9 mouse cellular contexts compared by ENCODE assay signal in genomic region chr8:117282141-117282950, GRCm38 (mm10). TPM values are rescaled to one million over a fixed set of nuclear protein-coding genes. Genes with fewer than 3 reads are reported as not detected.
DNase-seq lines count a peak whose midpoint lies in the region; ATAC-seq and TF ChIP-seq lines count a peak whose summit lies in the region.
"Had no signal": no experiment of that assay in that cellular context is flagged by ENCODE, and none has a peak within 500 bp of the region (broad histone marks: within the 10 kb centered on the region; RNA-seq: fewer than 3 reads in every experiment).

No protein-coding gene starts in this region.

- no peak overlapping the region; the same call in 1 of the 2 replicates for H3K9ac ChIP-seq in intestine, embryonic 14.5 days (ENCODE audit: low read length)

- no peak for ATAC-seq in intestine, embryonic 14.5 days (replicated peaks; ENCODE audit: low FRiP score, low TSS enrichment, low read depth)
- no peak for ATAC-seq in erythroblast, adult 5-6 weeks (replicated peaks; ENCODE audit: low FRiP score, poor library complexity, severe bottlenecking)

- H3K36me3 ChIP-seq in intestine, embryonic 14.5 days (ENCODE audit: control insufficient read depth, insufficient read depth, low read length): 0 out of 2 replicates have a peak, but pooled peaks cover 4% of the 10 kb centered on the region

- TF ChIP-seq CTCF in bone marrow, adult 2 months (IDR thresholded peaks at IDR 0.05; ENCODE audit: control insufficient read depth, insufficient read depth, low read length): no peak

- H3K27ac ChIP-seq in bone marrow, adult 2 months (ENCODE audit: control insufficient read depth, insufficient read depth, low read depth, low read length, poor library complexity): peak overlapping the region; percentile 84
- H3K27ac ChIP-seq in intestine, embryonic 14.5 days (ENCODE audit: low read depth): peak overlapping the region; percentile 19; the same call in 1 of the 2 replicates

- no peaks in the 10 kb centered on the region for H3K9me3 ChIP-seq in intestine, embryonic 14.5 days (ENCODE audit: control insufficient read depth, low read length)
- H3K9me3 ChIP-seq: G1E had no signal

- peaks cover 19% of the 10 kb centered on the region for H3K4me1 ChIP-seq in bone marrow, adult 2 months (ENCODE audit: control insufficient read depth, insufficient read depth, low read length)
- H3K4me1 ChIP-seq in intestine, embryonic 14.5 days (replicated peaks; ENCODE audit: control insufficient read depth, insufficient read depth, low read length): peaks cover 38% of the 10 kb centered on the region

- intact Hi-C loops in heart, postnatal 14 days (cut with DNase I): no loop called here

- peak overlapping the region; percentile 6; the same call in 1 of the 2 replicates for H3K4me2 ChIP-seq in intestine, embryonic 14.5 days (ENCODE audit: low read length)

- 26% methylated on average over 17 of the region's 17 CpGs for WGBS in bone marrow, adult 2 months
- WGBS in intestine, embryonic 14.5 days: 45% methylated on average over 17 of the region's 17 CpGs

- DNase-seq in heart, adult 11 months: peak; percentile 97
- DNase-seq in heart, postnatal 14 days: no peak
- DNase-seq in intestine, embryonic 14.5 days (ENCODE audit: low spot score): no peak
- peak; percentile 46 for DNase-seq in lung, postnatal 14 days
- DNase-seq in urinary bladder, postnatal 14 days (ENCODE audit: low spot score): no peak
- no peak for DNase-seq in spleen, adult 12 weeks (ENCODE audit: low spot score)

- H3K27me3 ChIP-seq in intestine, embryonic 14.5 days (replicated peaks; ENCODE audit: control insufficient read depth, insufficient read depth, low read length): no peaks in the 10 kb centered on the region

- no peak for TF ChIP-seq POLR2A in bone marrow, adult 2 months (IDR thresholded peaks at IDR 0.05; ENCODE audit: borderline replicate concordance, control insufficient read depth, low read depth, low read length)

- peak overlapping the region; percentile 3 for H3K4me3 ChIP-seq in bone marrow, adult 2 months (replicated peaks; ENCODE audit: control insufficient read depth, low read depth, low read length)
- H3K4me3 ChIP-seq in intestine, embryonic 14.5 days (ENCODE audit: low read depth, low read length): no peak overlapping the region

RNA-seq across cellular contexts. Expression of gene Cmip, which starts 25.5 kb away (rescaled TPM):
- total RNA-seq in heart, postnatal 14 days (2021): 10 to 100 TPM; 29.5 to 30.9 TPM
- 11.5 and 16.2 TPM in 2 replicates for polyA plus RNA-seq in bone marrow, adult 2 months (2011; ENCODE audit: insufficient read depth, insufficient read length, low replicate concordance, missing spikeins)
- 22.2 and 22.4 TPM in 2 replicates for polyA plus RNA-seq in intestine, embryonic 14.5 days (2014; fragmentation: Nextera tagmentation; extraction: Ambion mirVana)
- total RNA-seq in erythroblast, adult 5-6 weeks (2015; ENCODE audit: low replicate concordance): 25.1 and 34.8 TPM in 2 replicates
- 23.0 and 28.3 TPM in 2 replicates for total RNA-seq in erythroblast, adult 5-6 weeks (2017; ENCODE audit: low replicate concordance)

Comparison
In these comparisons a context has a peak if more than half of its experiments do, and no peak if none do; other contexts are left out.
1. DNase-seq: peak in heart, adult 11 months (single experiment) and lung, postnatal 14 days (single experiment); none in heart, postnatal 14 days (0 of 2), intestine, embryonic 14.5 days (single experiment), urinary bladder, postnatal 14 days (single experiment) and spleen, adult 12 weeks (single experiment).